Mouse (Mus musculus) layer of hippocampus, adult 2 months (tissue): ENCODE measurements around the gene Pbrm1. TPM values are rescaled to one million over a fixed set of nuclear protein-coding genes. Genes with fewer than 3 reads are reported as not detected.

Experiments used
- DNase-seq, 2 experiments: peaks; one replicate each; pipeline ENCODE4 v3.0.0; 2022; ENCODE audit warnings: low spot score in 2 of 2
- H3K27ac ChIP-seq: fragments of 200-600 bp; 2 replicates; pipeline ENCODE4 v1.8.1; 2022
- H3K4me3 ChIP-seq: fragments of 200-600 bp; 2 replicates; pipeline ENCODE4 v1.8.1; 2022; ENCODE audit warnings: mild to moderate bottlenecking
- CTCF ChIP-seq: fragments of 200-600 bp; conservative IDR thresholded peaks from 2 replicates; pipeline ENCODE4 v1.8.1; 2022; ENCODE audit warnings: antibody characterized with exemption, mild to moderate bottlenecking, moderate library complexity
- long read RNA-seq, 2 experiments: library from polyadenylated mRNA; stranded (forward); transcript quantifications; one replicate each; pipeline ENCODE4 v2.0.0; 2021; ENCODE audit warnings: borderline mapping rate in 2 of 2
- total RNA-seq, 2 experiments: library from RNA; stranded (reverse); gene quantifications; 2 replicates each; pipeline ENCODE4 v1.2.3; 2021

Gene Pbrm1
- 10 to 100 TPM; 56.3 to 56.8 TPM for total RNA-seq
- long read RNA-seq, experiment 1, partial matches to known transcripts: 8 of 15 reads
- long read RNA-seq, experiment 1, other reads (novel, unspliced or antisense): 7 of 15 reads
- long read RNA-seq, experiment 2, partial matches to known transcripts: 10 of 21 reads
- long read RNA-seq, experiment 2, other reads (novel, unspliced or antisense): 11 of 21 reads

DNA sequence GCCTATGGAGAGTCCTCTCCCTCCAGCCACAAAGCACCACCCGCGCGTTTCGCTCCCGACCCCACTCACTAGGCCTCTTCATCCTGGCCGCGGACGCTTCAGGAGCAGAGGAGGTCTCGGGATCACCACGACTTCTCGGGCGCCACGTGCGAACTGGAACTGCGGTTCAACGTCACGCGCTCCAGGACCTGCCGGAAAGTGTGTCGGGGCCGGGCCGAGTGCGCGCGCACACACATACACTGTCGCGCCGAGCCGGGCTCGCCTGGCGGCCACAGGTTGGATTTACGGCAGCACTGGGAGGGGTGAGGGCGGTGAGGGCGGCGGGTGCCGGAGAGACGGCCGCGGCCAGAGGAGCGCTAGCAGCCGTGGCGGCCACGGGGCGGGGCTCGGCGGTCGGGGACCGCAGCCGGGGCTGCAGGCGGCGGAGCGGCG, at the start of gene Pbrm1, which contains the start of gene Gnl3:
Pbrm1 (plus strand) TSS at position 279 of the 432 bp plus-strand sequence.
Gnl3 (minus strand) TSS at position 293 of the 432 bp plus-strand sequence.
- peak; percentile 95 to 96 for DNase-seq
- H3K27ac ChIP-seq: peak within 1 kb of the TSS; percentile 89
- TF ChIP-seq CTCF: peak; percentile 53
- H3K4me3 ChIP-seq: peak within 1 kb of the TSS; percentile 94

DNA sequence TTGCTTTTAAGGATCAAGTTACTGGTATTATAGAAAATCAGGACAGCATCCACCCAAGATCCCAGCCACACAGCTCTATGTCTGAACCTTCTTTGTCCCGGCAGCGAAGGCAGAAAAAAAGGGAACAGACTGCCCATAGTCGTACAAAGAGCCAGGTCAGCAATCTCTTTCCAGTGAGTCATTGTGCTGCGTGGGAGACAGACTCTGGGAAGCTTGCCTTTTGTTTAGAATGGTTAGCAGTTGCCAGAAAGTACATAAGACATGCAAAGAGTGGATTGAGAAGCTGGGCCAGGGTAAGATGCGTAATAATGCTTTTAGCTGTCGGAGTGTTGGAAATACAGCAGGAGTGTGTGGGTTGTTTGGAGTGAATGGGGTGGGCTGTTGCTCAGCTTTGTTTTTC, 44.7 kb upstream of the Pbrm1 start:
- peak overlapping the region; percentile 52 for H3K27ac ChIP-seq
- peak; percentile 39 to 74 for DNase-seq
- TF ChIP-seq CTCF: no peak
- no peak overlapping the region for H3K4me3 ChIP-seq

DNA sequence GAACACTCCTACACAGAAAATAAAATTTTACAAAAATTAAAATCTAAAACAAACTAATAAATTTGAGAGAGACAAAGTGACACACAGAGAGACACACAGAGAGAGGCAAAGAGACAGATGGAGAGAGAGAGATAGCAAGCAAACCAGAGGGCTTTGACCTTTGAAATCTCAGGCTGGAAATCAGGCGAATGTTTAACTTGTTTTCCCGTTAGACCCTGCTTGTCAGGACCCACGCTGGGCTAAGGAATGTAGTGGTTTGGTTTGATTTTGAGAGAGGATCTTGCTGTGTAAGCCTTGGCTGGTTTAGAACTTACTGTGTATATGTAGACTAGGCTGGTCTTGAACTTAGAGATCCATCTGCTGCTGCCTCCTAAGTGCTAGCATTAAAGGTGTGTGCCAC, 42.7 kb upstream of the Pbrm1 start:
- no peak for TF ChIP-seq CTCF
- no peak overlapping the region for H3K27ac ChIP-seq
- H3K4me3 ChIP-seq: no peak overlapping the region
- DNase-seq: no peak

DNA sequence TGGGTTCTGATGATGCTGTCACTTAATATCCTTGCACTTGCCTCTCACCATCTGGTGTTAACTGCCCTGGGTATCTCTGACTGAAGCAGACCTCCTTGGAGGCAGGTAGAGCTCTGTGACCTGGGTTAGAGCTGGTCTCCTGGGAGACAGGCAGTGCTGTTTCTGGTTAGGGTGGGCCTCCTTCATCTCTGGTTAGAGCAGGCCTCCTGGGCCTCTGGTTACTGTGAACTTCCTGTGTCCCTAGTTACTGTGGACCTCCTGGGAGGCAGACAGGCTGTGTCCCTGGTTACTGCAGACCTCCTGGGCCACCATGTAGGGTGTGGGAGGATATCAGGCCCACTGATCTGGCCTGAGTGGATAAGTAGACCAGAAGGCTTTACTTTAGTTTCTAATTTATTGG, 22.5 kb upstream of the Pbrm1 start:
- no peak overlapping the region for H3K27ac ChIP-seq
- no peak for DNase-seq
- H3K4me3 ChIP-seq: no peak overlapping the region
- no peak for TF ChIP-seq CTCF

DNA sequence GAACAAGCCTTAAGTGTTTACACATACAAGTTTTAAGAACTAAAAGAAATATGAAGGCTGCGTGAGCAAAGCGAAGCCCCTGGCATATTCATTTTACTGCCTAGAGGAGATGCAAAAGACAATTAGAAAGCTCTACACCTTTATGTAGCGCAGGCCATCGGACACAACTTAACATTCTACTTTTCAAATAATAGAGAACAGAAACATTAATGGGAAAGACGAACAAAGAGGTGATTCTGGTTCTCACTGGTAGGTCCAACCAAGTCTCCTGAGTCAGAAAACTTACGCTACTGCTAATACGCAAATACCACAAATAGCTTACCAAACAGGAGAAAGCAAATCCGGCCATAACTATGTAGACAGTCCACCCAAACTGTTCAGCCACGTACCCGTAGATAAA, 18.6 kb upstream of the Pbrm1 start:
- no peak for TF ChIP-seq CTCF
- no peak overlapping the region for H3K27ac ChIP-seq
- DNase-seq: no peak

DNA sequence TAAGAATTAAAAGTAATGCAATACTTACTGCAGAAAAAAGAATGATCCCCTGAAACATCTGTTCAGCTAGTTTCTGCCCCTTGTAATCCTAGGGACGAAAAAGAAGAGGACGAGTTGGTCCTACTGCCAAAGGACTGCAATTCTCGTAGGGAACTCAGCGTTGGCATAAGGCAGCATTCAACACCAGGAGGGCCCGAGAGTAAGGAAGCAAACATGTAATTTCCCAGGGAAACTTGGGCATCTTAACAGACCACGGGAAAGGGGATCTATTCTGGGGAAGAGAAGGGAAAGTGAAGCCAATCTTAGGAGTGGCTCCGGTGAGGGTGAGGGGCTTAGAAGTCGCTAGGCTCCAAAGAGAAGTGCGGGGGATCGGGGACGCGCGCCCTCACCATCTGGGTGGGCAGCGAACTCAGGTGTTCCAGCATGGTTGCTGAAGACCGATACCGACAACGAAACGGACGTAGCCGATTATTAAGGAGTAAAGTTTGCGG, 18.1 kb upstream of the Pbrm1 start:
- 0 out of 2 replicates have a peak, but pooled peaks have one; percentile 28 for TF ChIP-seq CTCF
- Histone ChIP-seq H3K4me3 (peak overlapping the region; percentile 95), H3K27ac (peak overlapping the region; percentile 98)
- DNase-seq: no peak

More for the DNA sequence above, 18.6 kb upstream of the Pbrm1 start:
- H3K4me3 ChIP-seq: peak overlapping the region; percentile 95

DNA sequence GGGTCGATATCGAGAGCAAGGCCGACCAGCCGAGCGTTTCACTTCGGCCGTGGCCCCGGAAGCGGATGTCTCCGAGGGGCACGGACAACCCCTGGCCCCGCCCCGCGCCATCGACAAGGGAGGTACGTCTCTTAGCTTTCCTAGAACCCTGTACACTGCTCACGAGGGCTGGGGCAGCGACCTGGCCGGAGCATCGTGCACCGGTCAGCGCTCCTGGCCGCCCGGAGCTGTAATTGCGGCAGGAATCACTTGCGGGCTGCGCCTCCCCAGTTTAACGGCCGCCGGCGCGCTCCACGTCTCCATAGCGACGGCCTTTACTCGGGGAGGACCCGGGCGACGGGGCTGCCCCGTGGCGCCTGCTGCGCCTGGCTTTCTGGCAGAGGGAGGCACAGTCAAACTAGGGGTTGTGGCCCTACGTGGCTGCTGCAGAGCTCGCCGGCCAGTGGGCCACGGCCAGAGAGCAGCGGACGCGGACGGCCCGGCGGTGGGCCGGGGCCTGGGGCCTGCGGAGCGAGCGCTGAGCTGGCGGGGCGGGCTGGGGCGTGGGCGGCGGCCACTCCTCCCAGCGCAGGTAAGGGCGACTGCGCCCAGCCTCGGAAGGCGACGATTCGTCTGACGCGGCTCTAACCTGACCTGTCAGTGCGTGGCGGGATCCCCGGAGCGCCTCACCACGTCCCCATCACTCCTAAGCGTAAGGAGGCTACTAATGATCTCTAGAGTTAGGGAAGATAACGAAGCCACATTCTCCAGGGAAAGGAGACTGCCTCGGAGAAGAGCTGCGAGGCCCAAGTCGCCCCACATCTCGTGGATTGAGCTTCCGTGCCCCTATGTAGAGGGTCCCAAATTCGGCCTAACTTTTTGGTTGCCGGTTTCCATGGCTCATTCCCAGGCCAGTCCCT, 17.4 kb upstream of the Pbrm1 start, which contains the start of the genes Glt8d1 and Spcs1:
Glt8d1 (plus strand) TSS at position 94 of the 899 bp plus-strand sequence.
Spcs1 (minus strand) TSS at position 366 of the 899 bp plus-strand sequence.
- TF ChIP-seq CTCF: no peak
- DNase-seq: peak; percentile 81 to 83

DNA sequence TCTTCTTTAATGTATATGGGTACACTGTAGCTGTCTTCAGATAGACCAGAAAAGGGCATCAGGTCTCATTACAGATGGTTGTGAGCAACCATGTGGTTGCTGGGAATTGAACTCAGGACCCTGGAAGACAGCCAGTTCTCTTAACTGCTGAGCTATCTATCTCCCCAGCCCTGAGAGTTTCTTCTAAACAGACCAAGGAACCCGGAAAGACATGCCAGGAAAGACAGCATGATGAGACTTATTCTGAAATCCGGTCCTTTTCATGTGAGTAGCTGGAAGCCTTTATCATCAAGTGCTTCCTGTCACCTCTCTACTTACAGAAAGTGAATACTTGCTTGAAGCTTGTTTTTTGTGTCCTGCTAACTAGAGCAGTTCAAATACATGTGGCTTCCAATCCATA, 14.4 kb upstream of the Pbrm1 start:
- Histone ChIP-seq H3K27ac (no peak overlapping the region), H3K4me3 (no peak overlapping the region)
- no peak for TF ChIP-seq CTCF
- DNase-seq: no peak

More for the DNA sequence above, 17.4 kb upstream of the Pbrm1 start, which contains the start of the genes Glt8d1 and Spcs1:
- Histone ChIP-seq H3K4me3 (peak within 1 kb of the TSS; percentile 95), H3K27ac (peak within 1 kb of the TSS; percentile 98)

DNA sequence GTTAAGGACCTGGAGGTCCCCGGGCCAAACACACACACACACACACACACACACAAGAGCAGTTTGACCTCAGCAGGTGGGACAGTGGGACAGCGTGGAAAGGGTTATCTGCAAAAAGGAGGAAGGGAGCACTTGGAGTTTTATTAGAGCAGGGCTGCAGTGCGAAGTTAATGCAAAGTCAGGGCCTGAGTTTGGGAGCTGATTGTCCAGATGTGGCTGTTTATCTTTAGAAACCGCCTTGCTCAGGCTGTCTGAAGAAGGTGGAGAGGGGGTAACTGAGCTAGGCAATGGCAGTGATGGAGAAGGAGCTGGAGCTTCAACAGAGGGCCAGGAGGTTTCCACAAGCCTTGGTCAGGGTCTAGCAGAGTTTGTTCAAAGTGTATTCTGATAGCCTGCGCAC, 12.2 kb upstream of the Pbrm1 start:
- TF ChIP-seq CTCF: no peak
- Histone ChIP-seq H3K4me3 (no peak overlapping the region), H3K27ac (no peak overlapping the region)
- DNase-seq: no peak

DNA sequence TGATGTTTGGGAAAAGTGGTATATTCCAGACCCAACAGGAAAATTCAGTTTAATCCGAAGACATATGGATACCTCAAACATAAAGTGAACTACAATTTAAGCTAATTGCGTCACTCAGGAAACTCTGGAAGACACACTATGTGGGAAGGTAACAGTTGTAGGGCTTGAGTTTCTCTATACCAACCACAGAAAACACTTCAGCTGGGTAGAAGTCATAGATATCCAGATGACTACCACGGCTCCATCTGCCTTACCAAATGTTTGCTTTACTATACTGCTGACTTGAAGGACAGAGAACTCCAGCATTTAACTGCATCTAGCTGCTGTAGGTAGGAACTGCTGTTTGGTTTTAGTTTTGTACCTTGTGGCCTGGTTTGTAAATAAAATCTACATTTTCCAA, 7.3 kb upstream of the Pbrm1 start:
- peak in 1 of 2 experiments; percentile 23 for DNase-seq
- Histone ChIP-seq H3K4me3 (no peak overlapping the region), H3K27ac (no peak overlapping the region)
- no peak for TF ChIP-seq CTCF

DNA sequence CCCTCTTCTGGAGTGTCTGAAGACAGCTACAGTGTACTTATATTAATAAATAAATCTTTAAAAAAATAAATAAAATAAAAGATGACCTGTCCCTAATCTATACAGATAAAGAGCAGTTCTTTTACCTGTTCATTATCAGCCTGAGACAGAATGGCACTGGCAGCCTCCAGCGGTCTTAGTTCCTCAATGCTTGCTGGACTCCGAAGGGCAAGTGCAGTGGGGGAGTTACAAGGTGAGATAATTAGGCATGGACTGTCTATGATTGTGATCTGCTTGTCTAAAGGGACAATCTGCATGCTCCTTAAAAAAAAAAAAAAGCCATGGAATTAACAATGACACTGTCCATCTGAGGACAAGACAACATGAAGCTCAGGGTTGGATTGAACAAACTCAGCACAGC, 5.0 kb upstream of the Pbrm1 start:
- no peak overlapping the region for H3K4me3 ChIP-seq
- DNase-seq: no peak
- TF ChIP-seq CTCF: no peak
- no peak overlapping the region for H3K27ac ChIP-seq

DNA sequence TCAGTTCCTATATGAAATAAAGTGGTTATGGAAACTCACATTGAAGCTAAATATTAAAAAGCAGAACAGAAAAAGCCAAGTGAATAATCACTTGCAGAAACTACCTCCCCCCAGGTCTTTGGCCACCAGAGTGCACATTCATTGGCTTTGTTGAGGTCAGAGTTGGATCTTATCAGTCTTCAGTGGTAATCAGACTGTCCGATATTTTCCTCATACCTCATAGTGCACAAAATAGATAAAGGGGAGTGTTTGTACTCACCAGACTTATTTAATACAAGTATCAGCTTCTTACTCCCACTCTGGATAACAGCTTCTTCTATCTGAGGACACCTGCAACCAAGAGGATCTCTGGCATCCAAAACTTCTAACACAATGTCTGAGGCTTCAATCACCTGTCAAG, 2.9 kb upstream of the Pbrm1 start:
- no peak overlapping the region for H3K27ac ChIP-seq
- no peak for TF ChIP-seq CTCF
- H3K4me3 ChIP-seq: no peak overlapping the region
- DNase-seq: no peak

DNA sequence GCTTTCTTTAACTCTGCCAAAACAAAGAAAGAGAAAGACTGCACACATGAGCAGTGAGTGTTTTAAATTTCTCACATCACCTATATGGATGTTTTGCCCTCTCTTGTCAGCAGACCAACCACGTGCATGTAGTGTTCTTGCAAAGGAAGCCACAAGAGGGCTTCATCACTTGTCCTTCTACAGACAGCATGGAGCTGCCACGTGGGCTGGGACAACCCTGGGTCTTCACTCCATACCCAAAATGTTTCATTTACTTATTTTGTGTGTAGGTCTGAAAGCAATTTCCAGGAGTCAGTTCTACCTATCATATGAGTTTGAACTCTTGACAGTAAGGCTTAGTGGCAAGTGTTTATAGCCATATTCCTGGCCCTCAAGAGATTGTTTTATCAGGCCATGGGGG, 1.1 kb upstream of the Pbrm1 start:
- peak overlapping the region; percentile 94 for H3K4me3 ChIP-seq
- TF ChIP-seq CTCF: peak; percentile 59
- no peak for DNase-seq
- H3K27ac ChIP-seq: peak overlapping the region; percentile 89
